Mouse (Mus musculus) thymus, adult 18-20 months (tissue): ENCODE data around the gene Gm6685.
A peak's percentile ranks its signal among the peaks of the same experiment; 100 is the strongest.
"Not testable (repeated sequence)": the region's sequence is repeated elsewhere in the genome, so short reads cannot be mapped to it uniquely, and the experiment has no call there.

Source experiments
- DNase-seq, 2 experiments: peaks; one replicate each; pipeline ENCODE4 v3.0.0; 2022; ENCODE audit warnings: mixed read lengths in 2 of 2

Gm6685 gene

GRCm38 (mm10) chr11:28339224-28340150 is at the start of gene Gm6685:
Gm6685 (minus strand) TSS chr11:28339867.
- DNase-seq: not testable (repeated sequence)

GRCm38 (mm10) chr11:28375891-28376290 is 36.2 kb upstream of the Gm6685 start:
- DNase-seq: no peak

GRCm38 (mm10) chr11:28374636-28375035 is 35.0 kb upstream of the Gm6685 start:
- DNase-seq: no peak

GRCm38 (mm10) chr11:28371381-28371780 is 31.7 kb upstream of the Gm6685 start:
- not testable (repeated sequence) for DNase-seq

- DNase-seq: no peak
Observed at GRCm38 (mm10) chr11:28365929-28366244, 26.2 kb upstream of the Gm6685 start.

- peak; percentile 33 to 47 for DNase-seq
Observed at GRCm38 (mm10) chr11:28365209-28365928, 25.7 kb upstream of the Gm6685 start.

- no peak for DNase-seq
Observed at GRCm38 (mm10) chr11:28343465-28343864, 3.8 kb upstream of the Gm6685 start.

- no peak for DNase-seq
Observed at GRCm38 (mm10) chr11:28341887-28342286, 2.2 kb upstream of the Gm6685 start.

- DNase-seq: no peak
Observed at GRCm38 (mm10) chr11:28327878-28328277, 11.8 kb downstream of the Gm6685 start.

- DNase-seq: no peak
Observed at GRCm38 (mm10) chr11:28313396-28313795, 26.3 kb downstream of the Gm6685 start.

- DNase-seq: no peak
Observed at GRCm38 (mm10) chr11:28307723-28308122, 31.9 kb downstream of the Gm6685 start.

GRCm38 (mm10) chr11:28290440-28290839 is 49.2 kb downstream of the Gm6685 start:
- no peak for DNase-seq
